Mouse (Mus musculus) cerebellum, adult (tissue): ENCODE results near the gene Cd59a.

Experiments
- ATAC-seq: cut with Nextera tagmentation; 2 replicates; pipeline ENCODE4 v1.9.2; 2017; ENCODE audit warnings: mild to moderate bottlenecking, moderate library complexity, mixed read lengths; ENCODE audit not compliant: insufficient number of reproducible peaks, low FRiP score, low TSS enrichment

Cd59a gene

GRCm38 (mm10) chr2:104134150-104135056 is 38.8 kb downstream of the Cd59a start:
- peak; percentile 85 for ATAC-seq

DNA sequence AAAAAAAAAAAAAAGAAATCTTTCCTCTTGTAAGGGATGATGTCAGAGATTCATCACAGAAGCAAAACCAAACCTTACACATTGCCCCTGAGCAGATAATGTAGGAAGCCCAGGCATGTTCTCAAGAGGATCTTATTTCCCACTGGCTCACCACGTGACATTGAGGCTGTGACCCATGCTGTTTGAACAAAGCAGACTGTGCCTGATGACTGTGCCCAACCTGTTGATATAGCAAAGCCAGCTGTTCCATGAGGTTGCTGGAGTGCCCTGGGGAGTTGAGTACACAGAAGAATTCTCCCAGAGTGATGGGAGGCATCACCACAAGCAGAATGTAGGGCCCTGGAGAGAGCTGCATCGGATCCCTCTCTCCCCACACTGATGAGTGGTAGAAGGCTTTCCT is 40.3 kb downstream of the Cd59a start:
- no peak for ATAC-seq

DNA sequence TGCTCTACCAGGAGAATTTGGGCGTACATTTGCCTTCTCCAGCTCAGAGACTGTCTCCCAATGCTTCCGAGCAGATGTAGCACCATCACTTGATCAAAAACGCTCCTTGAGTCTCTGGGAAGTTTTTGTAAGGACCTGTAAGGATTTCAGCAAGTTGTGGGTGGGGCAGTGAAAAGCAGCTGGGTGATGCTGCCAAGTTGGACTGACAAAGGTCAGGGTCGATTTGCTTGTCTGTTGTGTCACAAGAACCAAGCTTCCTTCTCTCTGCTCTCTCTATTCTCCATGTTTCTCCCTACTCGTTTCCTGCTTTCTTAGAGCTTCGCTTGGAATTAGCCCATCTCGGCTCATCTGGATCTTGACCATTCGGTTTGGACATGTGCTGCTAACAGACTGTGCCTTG is 46.5 kb downstream of the Cd59a start:
- ATAC-seq: no peak

DNA sequence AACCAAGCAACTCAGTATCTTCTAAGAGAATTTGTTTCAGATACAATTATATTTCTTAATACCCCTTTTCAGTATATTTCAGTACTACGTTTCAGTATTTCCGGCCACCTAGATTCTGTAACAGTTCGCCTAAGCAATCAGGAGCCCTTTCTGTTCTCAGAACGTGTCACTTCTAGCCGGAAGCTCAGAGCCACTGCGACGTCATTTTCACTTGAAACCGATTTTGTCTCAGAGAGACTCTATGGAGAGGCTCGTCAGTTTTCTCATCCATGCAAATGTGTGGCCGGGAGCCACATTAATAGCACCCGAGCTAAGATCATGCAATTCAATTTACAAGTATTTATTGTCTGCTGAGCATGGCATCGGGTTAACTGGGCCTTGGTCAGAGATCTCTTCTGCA is 48.4 kb downstream of the Cd59a start:
- ATAC-seq: no peak

DNA sequence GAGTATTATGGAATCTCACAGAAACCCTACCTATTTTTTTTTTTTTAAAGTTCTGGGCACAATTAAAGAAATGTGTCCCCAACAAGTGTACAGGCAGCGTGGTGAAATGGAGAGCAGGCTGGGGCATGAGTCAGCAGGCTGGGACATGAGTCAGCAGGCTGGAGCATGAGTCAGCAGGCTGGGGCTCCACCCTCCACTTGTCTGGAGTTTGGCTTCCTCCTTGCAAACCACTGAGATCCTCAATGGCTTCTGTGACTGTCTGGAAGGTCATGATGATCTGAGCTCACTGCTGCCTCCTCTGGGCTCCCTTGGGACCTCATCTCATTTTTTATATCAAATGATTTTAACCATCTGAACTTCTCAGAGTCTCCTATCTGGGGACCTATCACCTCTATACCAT is 50.4 kb downstream of the Cd59a start:
- no peak for ATAC-seq

- ATAC-seq: no peak
Observed at GRCm38 (mm10) chr2:104147910-104148561, 52.4 kb downstream of the Cd59a start.

GRCm38 (mm10) chr2:104150608-104151397 is 55.2 kb downstream of the Cd59a start:
- ATAC-seq: no peak

- peak; percentile 85 for ATAC-seq
Observed at GRCm38 (mm10) chr2:104153345-104153744, 57.7 kb downstream of the Cd59a start.

- ATAC-seq: no peak
Observed at GRCm38 (mm10) chr2:104153876-104154275, 58.3 kb downstream of the Cd59a start.

- ATAC-seq: no peak
Observed at GRCm38 (mm10) chr2:104157831-104158230, 62.2 kb downstream of the Cd59a start.

- no peak for ATAC-seq
Observed at GRCm38 (mm10) chr2:104163418-104163817, 67.8 kb downstream of the Cd59a start.

- ATAC-seq: no peak
Observed at GRCm38 (mm10) chr2:104163978-104164487, 68.4 kb downstream of the Cd59a start.
